Mouse (Mus musculus): ENCODE results near the gene Abi3. TPM values are rescaled to one million over a fixed set of nuclear protein-coding genes. Genes with fewer than 3 reads are reported as not detected.
"Not testable (repeated sequence)": the region's sequence is repeated elsewhere in the genome, so short reads cannot be mapped to it uniquely, and the experiment has no call there.

The Abi3 gene
- total RNA-seq (2017) = 5.9 TPM in 2 replicates

GRCm38 (mm10) chr11:95842074-95842681 is at the start of gene Abi3:
Gene Abi3, minus strand, starts transcription at chr11:95842476.
- ATAC-seq (replicated peaks; ENCODE audit: low read depth, poor library complexity, severe bottlenecking) = peak; percentile 65

- ATAC-seq (replicated peaks; ENCODE audit: low read depth, poor library complexity, severe bottlenecking) = no peak
Measured at GRCm38 (mm10) chr11:95890462-95891051, 48.3 kb upstream of the Abi3 start.

GRCm38 (mm10) chr11:95879861-95880260 is 37.6 kb upstream of the Abi3 start:
- not testable (repeated sequence) for ATAC-seq (replicated peaks; ENCODE audit: low read depth, poor library complexity, severe bottlenecking)

GRCm38 (mm10) chr11:95876296-95876695 is 34.0 kb upstream of the Abi3 start:
- ATAC-seq (replicated peaks; ENCODE audit: low read depth, poor library complexity, severe bottlenecking) = peak; percentile 72

- ATAC-seq (replicated peaks; ENCODE audit: low read depth, poor library complexity, severe bottlenecking) = no peak
Measured at GRCm38 (mm10) chr11:95875804-95876203, 33.5 kb upstream of the Abi3 start.

- peak; percentile 32; the same call in 1 of the 2 replicates for ATAC-seq (replicated peaks; ENCODE audit: low read depth, poor library complexity, severe bottlenecking)
Measured at GRCm38 (mm10) chr11:95869918-95870470, 27.7 kb upstream of the Abi3 start.

- no peak for ATAC-seq (replicated peaks; ENCODE audit: low read depth, poor library complexity, severe bottlenecking)
Measured at GRCm38 (mm10) chr11:95869442-95869841, 27.2 kb upstream of the Abi3 start.

GRCm38 (mm10) chr11:95861397-95861796 is 19.1 kb upstream of the Abi3 start:
- no peak for ATAC-seq (replicated peaks; ENCODE audit: low read depth, poor library complexity, severe bottlenecking)

- 0 out of 2 replicates have a peak, but pooled peaks have one; percentile 13 for ATAC-seq (replicated peaks; ENCODE audit: low read depth, poor library complexity, severe bottlenecking)
Measured at GRCm38 (mm10) chr11:95860071-95860490, 17.8 kb upstream of the Abi3 start.

- ATAC-seq (replicated peaks; ENCODE audit: low read depth, poor library complexity, severe bottlenecking) = peak; percentile 45
Measured at GRCm38 (mm10) chr11:95859468-95859855, 17.2 kb upstream of the Abi3 start.

- ATAC-seq (replicated peaks; ENCODE audit: low read depth, poor library complexity, severe bottlenecking) = peak; percentile 91
Measured at GRCm38 (mm10) chr11:95858528-95859467, 16.5 kb upstream of the Abi3 start.

- ATAC-seq (replicated peaks; ENCODE audit: low read depth, poor library complexity, severe bottlenecking) = no peak
Measured at GRCm38 (mm10) chr11:95857716-95858527, 15.6 kb upstream of the Abi3 start.

- no peak for ATAC-seq (replicated peaks; ENCODE audit: low read depth, poor library complexity, severe bottlenecking)
Measured at GRCm38 (mm10) chr11:95857306-95857705, 15.0 kb upstream of the Abi3 start.

GRCm38 (mm10) chr11:95853684-95854083 is 11.4 kb upstream of the Abi3 start:
- no peak; the same call in 1 of the 2 replicates for ATAC-seq (replicated peaks; ENCODE audit: low read depth, poor library complexity, severe bottlenecking)

- no peak for ATAC-seq (replicated peaks; ENCODE audit: low read depth, poor library complexity, severe bottlenecking)
Measured at GRCm38 (mm10) chr11:95850898-95851297, 8.6 kb upstream of the Abi3 start.

- ATAC-seq (replicated peaks; ENCODE audit: low read depth, poor library complexity, severe bottlenecking) = no peak
Measured at GRCm38 (mm10) chr11:95844935-95845334, 2.7 kb upstream of the Abi3 start.

GRCm38 (mm10) chr11:95843421-95843950 is 1.2 kb upstream of the Abi3 start:
- no peak for ATAC-seq (replicated peaks; ENCODE audit: low read depth, poor library complexity, severe bottlenecking)

- ATAC-seq (replicated peaks; ENCODE audit: low read depth, poor library complexity, severe bottlenecking) = peak; percentile 50
Measured at GRCm38 (mm10) chr11:95842953-95843352, 677 bp upstream of the Abi3 start.

- no peak for ATAC-seq (replicated peaks; ENCODE audit: low read depth, poor library complexity, severe bottlenecking)
Measured at GRCm38 (mm10) chr11:95841498-95841830, 812 bp downstream of the Abi3 start.
